ENCODE assay signal across 9 mouse cellular contexts in the genomic region with DNA sequence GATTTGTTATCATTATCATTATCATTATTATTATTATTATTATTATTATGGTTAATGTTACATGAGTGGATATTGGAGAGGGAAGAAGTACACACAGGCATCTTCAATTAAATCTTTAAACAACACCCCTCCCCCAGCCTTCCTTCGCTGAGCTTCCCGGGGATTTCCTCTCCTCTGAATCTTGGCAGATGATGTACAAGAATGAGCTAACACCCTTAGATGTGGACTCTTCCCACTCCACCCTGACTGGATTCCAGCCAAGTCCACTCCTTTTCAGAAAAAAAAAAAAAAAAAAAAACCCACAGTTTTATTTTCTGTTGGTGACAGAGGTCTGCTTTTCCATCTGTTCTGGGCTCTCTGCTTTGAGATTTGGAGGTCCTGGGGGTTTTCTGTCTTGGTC. TPM values are rescaled to one million over a fixed set of nuclear protein-coding genes. Genes with fewer than 3 reads are reported as not detected.
A peak's percentile ranks its signal among the peaks of the same experiment; 100 is the strongest.
DNase-seq lines count a peak whose midpoint lies in the region; ATAC-seq lines count a peak whose summit lies in the region.
"Had no signal": no experiment of that assay in that cellular context is flagged by ENCODE, and none has a peak within 500 bp of the region (broad histone marks: within the 10 kb centered on the region; RNA-seq: fewer than 3 reads in every experiment).

No protein-coding gene starts in this region.

- no peak overlapping the region for H3K4me2 ChIP-seq in midbrain, embryonic 14.5 days (ENCODE audit: low read length)
- H3K4me2 ChIP-seq in midbrain, embryonic 16.5 days (ENCODE audit: low read length), result no peak overlapping the region
- no peak overlapping the region for H3K4me2 ChIP-seq in kidney, embryonic 14.5 days (replicated peaks; ENCODE audit: low read depth, low read length)
- H3K4me2 ChIP-seq: heart, embryonic 13.5 days had no signal

- peak; percentile 35 for DNase-seq in adrenal gland, adult 2 months
- DNase-seq in adrenal gland, adult 18-20 months (ENCODE audit: low spot score in 2 of 2), result no peak
- peak; percentile 18 for DNase-seq in midbrain, embryonic 14.5 days
- peak; percentile 73 for DNase-seq in skeletal muscle tissue, adult 2 months (ENCODE audit: low read depth, low spot score)
- no peak for DNase-seq in frontal cortex, postnatal 25 days (ENCODE audit: low spot score in 2 of 2)
- DNase-seq in right cerebral cortex, postnatal 25 days, result no peak

- H3K4me1 ChIP-seq in midbrain, embryonic 14.5 days (ENCODE audit: control insufficient read depth, insufficient read depth, low read length), result no peaks in the 10 kb centered on the region
- H3K4me1 ChIP-seq in midbrain, embryonic 16.5 days (ENCODE audit: control insufficient read depth, insufficient read depth, low read length), result no peaks in the 10 kb centered on the region
- H3K4me1 ChIP-seq in kidney, embryonic 14.5 days (ENCODE audit: control insufficient read depth, insufficient read depth, low read length), result no peaks in the 10 kb centered on the region

- no peak overlapping the region for H3K27ac ChIP-seq in midbrain, embryonic 14.5 days (replicated peaks; ENCODE audit: low read depth, low read length)
- H3K27ac ChIP-seq in midbrain, embryonic 16.5 days (ENCODE audit: low read length), result no peak overlapping the region
- no peak overlapping the region for H3K27ac ChIP-seq in kidney, embryonic 14.5 days (ENCODE audit: low read depth, low read length)
- H3K27ac ChIP-seq: heart, embryonic 13.5 days had no signal

- H3K4me3 ChIP-seq in midbrain, embryonic 14.5 days (replicated peaks; ENCODE audit: low read depth, low read length), result no peak overlapping the region
- H3K4me3 ChIP-seq in midbrain, embryonic 16.5 days (ENCODE audit: low read depth, low read length), result no peak overlapping the region
- no peak overlapping the region for H3K4me3 ChIP-seq in kidney, embryonic 14.5 days (ENCODE audit: low read length)
- H3K4me3 ChIP-seq: heart, embryonic 13.5 days had no signal

- WGBS in midbrain, embryonic 14.5 days, result 85% methylated on average over 2 of the region's 2 CpGs
- WGBS in midbrain, embryonic 16.5 days, result 71% methylated on average over 2 of the region's 2 CpGs
- 41% methylated on average over 2 of the region's 2 CpGs for WGBS in kidney, embryonic 14.5 days

- H3K27me3 ChIP-seq in midbrain, embryonic 14.5 days (ENCODE audit: control insufficient read depth, insufficient read depth, low read length), result no peaks in the 10 kb centered on the region
- H3K27me3 ChIP-seq in midbrain, embryonic 16.5 days (ENCODE audit: control insufficient read depth, insufficient read depth, low read depth, low read length), result no peaks in the 10 kb centered on the region
- H3K27me3 ChIP-seq in kidney, embryonic 14.5 days (ENCODE audit: control insufficient read depth, insufficient read depth, low read length), result no peaks in the 10 kb centered on the region
- H3K27me3 ChIP-seq: heart, embryonic 13.5 days had no signal

- no peaks in the 10 kb centered on the region for H3K36me3 ChIP-seq in midbrain, embryonic 14.5 days (ENCODE audit: control insufficient read depth, insufficient read depth, low read length)
- H3K36me3 ChIP-seq in midbrain, embryonic 16.5 days (ENCODE audit: control insufficient read depth, insufficient read depth, low read length), result no peaks in the 10 kb centered on the region
- H3K36me3 ChIP-seq in kidney, embryonic 14.5 days (ENCODE audit: control insufficient read depth, insufficient read depth, low read length), result no peaks in the 10 kb centered on the region
- H3K36me3 ChIP-seq: heart, embryonic 13.5 days had no signal

- no peak for ATAC-seq in midbrain, embryonic 14.5 days (ENCODE audit: low FRiP score, low TSS enrichment)
- no peak for ATAC-seq in midbrain, embryonic 16.5 days
- peak; percentile 73; the same call in 1 of the 2 replicates for ATAC-seq in kidney, embryonic 14.5 days (ENCODE audit: low FRiP score, low TSS enrichment)

- no peaks in the 10 kb centered on the region for H3K9me3 ChIP-seq in midbrain, embryonic 14.5 days (ENCODE audit: control insufficient read depth, low read length)
- no peaks in the 10 kb centered on the region for H3K9me3 ChIP-seq in midbrain, embryonic 16.5 days (replicated peaks; ENCODE audit: control insufficient read depth, low read length, poor library complexity, severe bottlenecking)
- H3K9me3 ChIP-seq in kidney, embryonic 14.5 days (ENCODE audit: control insufficient read depth, low read length), result no peaks in the 10 kb centered on the region
- H3K9me3 ChIP-seq: heart, embryonic 13.5 days had no signal

- no peak overlapping the region for H3K9ac ChIP-seq in midbrain, embryonic 14.5 days (replicated peaks; ENCODE audit: low read length)
- H3K9ac ChIP-seq in midbrain, embryonic 16.5 days (ENCODE audit: low read depth, low read length), result no peak overlapping the region
- no peak overlapping the region for H3K9ac ChIP-seq in kidney, embryonic 14.5 days (ENCODE audit: low read depth, low read length)
- H3K9ac ChIP-seq: heart, embryonic 13.5 days had no signal

RNA-seq across cellular contexts. Expression of a gene that starts 23.8 kb away (rescaled TPM):
- total RNA-seq in adrenal gland, adult 2 months (2021), result 1 to 10 TPM; 8.1 to 8.3 TPM
- polyA plus RNA-seq in adrenal gland, adult 2 months (2012; rRNA removed), result 0.84 and 0.98 TPM in 2 replicates
- total RNA-seq in adrenal gland, adult 18-20 months (2021), result 1 to 10 TPM; 5.6 to 9.2 TPM
- polyA plus RNA-seq in midbrain, embryonic 14.5 days (2014; fragmentation: Nextera tagmentation; extraction: Ambion mirVana), result 0.42 and 0.43 TPM in 2 replicates
- polyA plus RNA-seq in midbrain, embryonic 16.5 days (2015; fragmentation: Nextera tagmentation; extraction: Ambion mirVana), result 0.22 and 0.29 TPM in 2 replicates
- 2.4 and 2.5 TPM in 2 replicates for polyA plus RNA-seq in kidney, embryonic 14.5 days (2014; fragmentation: Nextera tagmentation; extraction: Ambion mirVana)

Comparison
In these comparisons a context has a peak if more than half of its experiments do, and no peak if none do; other contexts are left out.
1. DNase-seq: peak in adrenal gland, adult 2 months (single experiment), midbrain, embryonic 14.5 days (single experiment) and skeletal muscle tissue, adult 2 months (single experiment); none in adrenal gland, adult 18-20 months (0 of 2), frontal cortex, postnatal 25 days (0 of 2) and right cerebral cortex, postnatal 25 days (single experiment).